In genomic region chr11:87462461-87463242, GRCm38 (mm10) we compare ENCODE assay signal across 8 mouse cellular contexts. TPM values are rescaled to one million over a fixed set of nuclear protein-coding genes. Genes with fewer than 3 reads are reported as not detected.
DNase-seq lines count a peak whose midpoint lies in the region; ATAC-seq and TF ChIP-seq lines count a peak whose summit lies in the region.

No protein-coding gene starts in this region.

- no peak for TF ChIP-seq CTCF in gastrocnemius, adult 2 months (IDR thresholded peaks at IDR 0.05)

- H3K4me2 ChIP-seq in hindbrain, embryonic 12.5 days (replicated peaks) = no peak overlapping the region
- no peak overlapping the region; the same call in 1 of the 2 replicates for H3K4me2 ChIP-seq in midbrain, embryonic 14.5 days (ENCODE audit: low read length)

- no peaks in the 10 kb centered on the region for H3K27me3 ChIP-seq in hindbrain, embryonic 12.5 days
- no peaks in the 10 kb centered on the region for H3K27me3 ChIP-seq in limb, embryonic 10.5 days (ENCODE audit: low read depth, poor library complexity, severe bottlenecking)
- H3K27me3 ChIP-seq in midbrain, embryonic 14.5 days (ENCODE audit: control insufficient read depth, insufficient read depth, low read length) = no peaks in the 10 kb centered on the region

- DNase-seq in gastrocnemius, adult 2 months = no peak
- DNase-seq in gastrocnemius, postnatal 4 days (ENCODE audit: low spot score in 2 of 2) = no peak
- peak; percentile 90 for DNase-seq in MN1 (ENCODE audit: low spot score)
- DNase-seq in limb, embryonic 10.5 days (ENCODE audit: low spot score) = peak; percentile 63
- DNase-seq in midbrain, embryonic 14.5 days = peak; percentile 70
- DNase-seq in thymus, postnatal 14 days = peak; percentile 75

- H3K9ac ChIP-seq in hindbrain, embryonic 12.5 days = no peak overlapping the region
- no peak overlapping the region for H3K9ac ChIP-seq in midbrain, embryonic 14.5 days (replicated peaks; ENCODE audit: low read length)

- WGBS in hindbrain, embryonic 12.5 days = 8% methylated on average over 9 of the region's 9 CpGs
- WGBS in limb, embryonic 10.5 days = 8% methylated on average over 9 of the region's 9 CpGs
- 7% methylated on average over 9 of the region's 9 CpGs for WGBS in midbrain, embryonic 14.5 days

- H3K36me3 ChIP-seq in hindbrain, embryonic 12.5 days = no peaks in the 10 kb centered on the region
- no peaks in the 10 kb centered on the region for H3K36me3 ChIP-seq in limb, embryonic 10.5 days
- no peaks in the 10 kb centered on the region for H3K36me3 ChIP-seq in midbrain, embryonic 14.5 days (ENCODE audit: control insufficient read depth, insufficient read depth, low read length)

- H3K4me1 ChIP-seq in hindbrain, embryonic 12.5 days = 0 out of 2 replicates have a peak, but pooled peaks cover 3% of the 10 kb centered on the region
- peaks cover 7% of the 10 kb centered on the region; the same call in 1 of the 2 replicates for H3K4me1 ChIP-seq in limb, embryonic 10.5 days
- no peaks in the 10 kb centered on the region for H3K4me1 ChIP-seq in midbrain, embryonic 14.5 days (ENCODE audit: control insufficient read depth, insufficient read depth, low read length)

- peak overlapping the region; percentile 23 for H3K4me3 ChIP-seq in gastrocnemius, adult 2 months
- no peak overlapping the region for H3K4me3 ChIP-seq in hindbrain, embryonic 12.5 days
- no peak overlapping the region for H3K4me3 ChIP-seq in limb, embryonic 10.5 days
- no peak overlapping the region for H3K4me3 ChIP-seq in midbrain, embryonic 14.5 days (replicated peaks; ENCODE audit: low read depth, low read length)

- ATAC-seq in erythroblast, adult 5-6 weeks (replicated peaks; ENCODE audit: low FRiP score, poor library complexity, severe bottlenecking) = peak; percentile 58
- ATAC-seq in hindbrain, embryonic 12.5 days (ENCODE audit: low FRiP score) = no peak; the same call in none of the 2 replicates
- ATAC-seq in midbrain, embryonic 14.5 days (ENCODE audit: low FRiP score, low TSS enrichment) = no peak

- H3K9me3 ChIP-seq in hindbrain, embryonic 12.5 days (replicated peaks) = no peaks in the 10 kb centered on the region
- H3K9me3 ChIP-seq in limb, embryonic 10.5 days (replicated peaks) = no peaks in the 10 kb centered on the region
- H3K9me3 ChIP-seq in midbrain, embryonic 14.5 days (ENCODE audit: control insufficient read depth, low read length) = no peaks in the 10 kb centered on the region

- H3K27ac ChIP-seq in gastrocnemius, adult 2 months = peak overlapping the region; percentile 79
- H3K27ac ChIP-seq in hindbrain, embryonic 12.5 days = peak overlapping the region; percentile 68
- no peak overlapping the region for H3K27ac ChIP-seq in limb, embryonic 10.5 days
- H3K27ac ChIP-seq in midbrain, embryonic 14.5 days (replicated peaks; ENCODE audit: low read depth, low read length) = 0 out of 2 replicates have a peak overlapping the region, but pooled peaks have one; percentile 32

- intact Hi-C loops in gastrocnemius, adult 2 months (cut with DNase I) = loop anchor here (5.0 kb wide), 1 partner anchor 35 kb away; no protein-coding TSS in a partner anchor

RNA-seq across cellular contexts. Expression of gene Tex14, which starts 57.8 kb away (rescaled TPM):
- total RNA-seq in gastrocnemius, adult 2 months (2021) = not detected
- total RNA-seq in gastrocnemius, postnatal 4 days (2021) = 1 to 10 TPM; 1.0 to 1.3 TPM
- total RNA-seq in erythroblast, adult 5-6 weeks (2015; ENCODE audit: low replicate concordance) = not detected in 2 replicates
- total RNA-seq in erythroblast, adult 5-6 weeks (2017; ENCODE audit: low replicate concordance) = 0.34 and 0.42 TPM in 2 replicates
- 0.10 and 0.38 TPM in 2 replicates for polyA plus RNA-seq in hindbrain, embryonic 12.5 days (2016; fragmentation: Nextera tagmentation; extraction: Ambion mirVana)
- polyA plus RNA-seq in limb, embryonic 10.5 days (2016; fragmentation: Nextera tagmentation; extraction: Ambion mirVana) = 0.16 and 0.33 TPM in 2 replicates
- polyA plus RNA-seq in midbrain, embryonic 14.5 days (2014; fragmentation: Nextera tagmentation; extraction: Ambion mirVana) = 0.86 and 0.92 TPM in 2 replicates

RNA-seq across cellular contexts. Expression of gene Rad51c, which starts 57.9 kb away (rescaled TPM):
- total RNA-seq in gastrocnemius, adult 2 months (2021) = under 1 TPM; 0.26 to 0.45 TPM
- 1 to 10 TPM; 3.9 to 4.6 TPM for total RNA-seq in gastrocnemius, postnatal 4 days (2021)
- total RNA-seq in erythroblast, adult 5-6 weeks (2015; ENCODE audit: low replicate concordance) = 0.19 and 3.8 TPM in 2 replicates
- total RNA-seq in erythroblast, adult 5-6 weeks (2017; ENCODE audit: low replicate concordance) = 5.9 and 6.3 TPM in 2 replicates
- 8.6 and 10.1 TPM in 2 replicates for polyA plus RNA-seq in hindbrain, embryonic 12.5 days (2016; fragmentation: Nextera tagmentation; extraction: Ambion mirVana)
- 11.5 and 15.4 TPM in 2 replicates for polyA plus RNA-seq in limb, embryonic 10.5 days (2016; fragmentation: Nextera tagmentation; extraction: Ambion mirVana)
- 3.3 and 5.6 TPM in 2 replicates for polyA plus RNA-seq in midbrain, embryonic 14.5 days (2014; fragmentation: Nextera tagmentation; extraction: Ambion mirVana)

Comparison
In these comparisons a context has a peak if more than half of its experiments do, and no peak if none do; other contexts are left out.
1. DNase-seq: peak in MN1 (single experiment), limb, embryonic 10.5 days (single experiment), midbrain, embryonic 14.5 days (single experiment) and thymus, postnatal 14 days (single experiment); none in gastrocnemius, adult 2 months (single experiment) and gastrocnemius, postnatal 4 days (0 of 2).